Mouse (Mus musculus) spleen, adult 2 months (tissue): ENCODE measurements at regions not wholly inside any gene's neighbourhood (a gene's known extent, or its start where the extent isn't known, plus 50 kb on each side); places are given as distances from the start of the nearest gene placed in this dataset.
"Not testable (repeated sequence)": the region's sequence is repeated elsewhere in the genome, so short reads cannot be mapped to it uniquely, and the experiment has no call there.

Source experiments
- DNase-seq, 2 experiments: peaks; one replicate each; pipeline versions ENCODE4 v3.0.0 to v3.0.0-alpha.2; 2012 to 2021; ENCODE audit warnings: low spot score in 2 of 2, low read depth in 1 of 2
- H3K27ac ChIP-seq: fragments of 200-500 bp; 2 replicates; pipeline ENCODE4 v1.5.1; 2012; ENCODE audit warnings: low read length, inconsistent platforms; ENCODE audit not compliant: insufficient read depth
- H3K27me3 ChIP-seq: fragments of 200-500 bp; 2 replicates; pipeline ENCODE4 v1.6.1; 2012; ENCODE audit warnings: mild to moderate bottlenecking, moderate library complexity, low read length, inconsistent platforms; ENCODE audit not compliant: control insufficient read depth, insufficient read depth
- H3K36me3 ChIP-seq: fragments of 200-500 bp; 2 replicates; pipeline ENCODE4 v1.6.1; 2012; ENCODE audit warnings: mild to moderate bottlenecking, low read length, inconsistent platforms; ENCODE audit not compliant: control insufficient read depth, insufficient read depth
- H3K4me1 ChIP-seq: fragments of 200-500 bp; 2 replicates; pipeline ENCODE4 v1.6.1; 2011; ENCODE audit warnings: inconsistent platforms; ENCODE audit not compliant: control insufficient read depth, insufficient read depth, insufficient read length
- H3K4me3 ChIP-seq: fragments of 200-500 bp; 2 replicates; pipeline ENCODE4 v1.5.1; 2011; ENCODE audit warnings: mild to moderate bottlenecking, inconsistent platforms; ENCODE audit not compliant: insufficient read depth, insufficient read length; ENCODE audit errors: extremely low read depth
- CTCF ChIP-seq: fragments of 200-500 bp; IDR thresholded peaks from 2 replicates; pipeline ENCODE4 v1.5.1; 2011; ENCODE audit warnings: mild to moderate bottlenecking, inconsistent platforms; ENCODE audit not compliant: insufficient read depth, insufficient read length, insufficient replicate concordance; ENCODE audit errors: extremely low read depth
- POLR2A ChIP-seq: fragments of 200-500 bp; IDR thresholded peaks from 2 replicates; pipeline ENCODE4 v1.6.1; 2011; ENCODE audit warnings: low read depth, low read length, inconsistent platforms
- WGBS: fragments of 180-500 bp; shearing (Covaris S2); methylation state at CpG from one replicate; pipeline ENCODE4 v1.1.7; 2018; 5-methylcytosine and 5-hydroxymethylcytosine counted together

DNA sequence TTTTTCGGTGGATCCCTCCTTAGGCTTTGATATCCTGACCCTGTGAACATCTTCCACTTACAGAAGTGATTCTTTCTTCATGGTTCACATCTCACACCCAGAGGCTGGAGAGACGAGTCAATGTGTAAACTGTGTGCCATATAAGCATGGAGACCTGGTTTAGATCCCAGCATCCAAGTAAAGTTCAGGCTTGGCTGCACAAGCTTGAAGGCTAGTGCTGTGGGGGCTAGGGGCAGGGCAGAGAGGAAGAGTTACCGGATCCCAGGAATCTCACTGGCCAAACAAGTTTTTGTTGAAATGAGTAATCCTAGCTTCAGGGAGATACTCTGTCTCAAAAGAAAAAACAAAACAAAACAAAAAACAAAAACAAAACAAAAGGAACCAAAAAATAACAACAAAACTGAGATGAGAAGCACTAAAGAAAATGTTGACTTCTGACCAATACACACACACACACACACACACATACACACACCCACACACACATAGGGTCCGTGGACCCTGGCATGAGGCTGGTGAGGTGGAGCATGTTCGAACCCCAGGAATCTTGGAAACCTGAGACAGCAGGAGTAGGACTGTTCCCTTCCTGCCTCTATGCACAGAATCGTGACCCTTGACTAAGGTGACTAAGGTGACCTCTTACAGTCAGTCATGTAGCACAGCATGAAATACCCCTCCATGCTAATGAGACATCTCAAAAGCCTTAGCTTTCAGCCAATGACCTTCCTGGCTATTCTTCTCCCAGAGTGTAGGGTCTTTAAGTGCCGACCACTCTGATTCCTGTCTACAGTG is 55.2 kb downstream of the Gm12728 start:
- 86% methylated on average over 7 of the region's 7 CpGs for WGBS
- TF ChIP-seq CTCF (no peak), POLR2A (no peak)
- DNase-seq = no peak

DNA sequence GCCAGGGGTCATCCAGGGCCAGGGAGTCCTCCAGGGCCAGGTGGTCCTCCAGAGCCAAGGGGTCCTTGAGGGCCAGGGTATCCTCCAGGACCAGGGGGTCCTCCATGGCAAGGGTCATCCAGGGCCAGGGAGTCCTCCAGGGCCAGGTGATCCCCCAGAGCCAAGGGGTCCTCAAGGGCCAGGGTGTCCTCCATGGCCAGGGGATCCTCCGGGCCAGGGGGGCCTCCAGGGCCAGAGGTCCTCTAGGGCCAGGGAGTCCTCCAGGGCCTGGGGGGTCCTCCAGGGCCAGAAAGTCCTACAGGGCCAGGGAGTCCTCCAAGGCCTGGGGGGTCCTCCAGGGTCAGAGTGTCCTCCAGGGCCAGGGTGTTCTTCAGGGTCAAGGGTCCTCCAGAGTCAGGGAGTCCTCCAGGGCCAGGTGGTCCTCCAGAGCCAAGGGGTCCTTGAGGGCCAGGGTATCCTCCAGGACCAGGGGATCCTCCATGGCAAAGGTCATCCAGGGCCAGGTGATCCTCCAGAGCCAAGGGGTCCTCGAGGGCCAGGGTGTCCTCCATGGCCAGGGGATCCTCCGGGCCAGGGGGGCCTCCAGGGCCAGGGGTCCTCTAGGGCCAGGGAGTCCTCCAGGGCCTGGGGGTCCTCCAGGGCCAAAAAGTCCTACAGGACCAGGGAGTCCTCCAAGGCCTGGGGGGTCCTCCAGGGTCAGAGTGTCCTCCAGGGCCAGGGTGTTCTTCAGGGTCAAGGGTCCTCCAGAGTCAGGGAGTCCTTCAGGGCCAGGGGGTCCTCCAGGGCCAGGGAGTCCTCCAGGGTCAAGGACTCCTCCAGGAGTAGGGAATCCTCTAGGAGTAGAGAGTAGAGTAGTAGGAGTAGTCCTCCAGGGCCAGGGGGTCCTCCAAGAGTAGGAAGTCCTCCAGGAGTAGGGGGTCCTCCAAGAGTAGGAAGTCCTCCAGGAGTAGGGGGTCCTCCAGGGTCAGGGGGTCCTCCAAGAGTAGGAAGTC is 56.6 kb downstream of the Gm12728 start:
- H3K4me3 ChIP-seq, H3K36me3 ChIP-seq, H3K27ac ChIP-seq, H3K4me1 ChIP-seq, H3K27me3 ChIP-seq, DNase-seq: not testable (repeated sequence)
- 91% methylated on average over 3 of the region's 3 CpGs for WGBS

More for the DNA sequence above, 55.2 kb downstream of the Gm12728 start:
- Histone ChIP-seq H3K27me3 (no peaks in the 10 kb centered on the region), H3K4me1 (no peaks in the 10 kb centered on the region), H3K4me3 (no peak overlapping the region), H3K27ac (no peak overlapping the region), H3K36me3 (no peaks in the 10 kb centered on the region)

DNA sequence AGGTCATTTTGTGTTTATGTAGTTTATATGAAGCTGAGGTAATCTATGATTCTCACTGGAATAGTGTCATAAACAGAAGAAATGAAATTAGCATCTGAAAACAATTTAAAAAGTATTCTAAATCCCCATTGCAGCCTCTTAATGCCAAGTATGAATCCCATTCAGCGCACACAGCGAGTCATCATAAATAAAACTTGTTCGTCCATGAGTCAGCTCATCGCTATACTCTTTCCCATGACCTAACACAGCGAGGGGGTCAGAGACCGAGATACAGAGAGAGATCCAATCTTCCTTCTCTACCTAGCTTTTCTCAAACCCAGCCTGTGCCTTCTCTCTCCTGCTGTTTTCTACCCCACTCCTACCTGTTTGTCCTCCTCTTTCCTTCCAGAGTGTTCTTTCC is 63.4 kb downstream of the Gm12728 start:
- Histone ChIP-seq H3K4me1 (no peaks in the 10 kb centered on the region), H3K27ac (no peak overlapping the region), H3K27me3 (no peaks in the 10 kb centered on the region), H3K4me3 (no peak overlapping the region), H3K36me3 (no peaks in the 10 kb centered on the region)
- TF ChIP-seq POLR2A = no peak
- TF ChIP-seq CTCF = no peak
- WGBS = 95% methylated on average over 6 of the region's 6 CpGs
- DNase-seq = no peak

DNA sequence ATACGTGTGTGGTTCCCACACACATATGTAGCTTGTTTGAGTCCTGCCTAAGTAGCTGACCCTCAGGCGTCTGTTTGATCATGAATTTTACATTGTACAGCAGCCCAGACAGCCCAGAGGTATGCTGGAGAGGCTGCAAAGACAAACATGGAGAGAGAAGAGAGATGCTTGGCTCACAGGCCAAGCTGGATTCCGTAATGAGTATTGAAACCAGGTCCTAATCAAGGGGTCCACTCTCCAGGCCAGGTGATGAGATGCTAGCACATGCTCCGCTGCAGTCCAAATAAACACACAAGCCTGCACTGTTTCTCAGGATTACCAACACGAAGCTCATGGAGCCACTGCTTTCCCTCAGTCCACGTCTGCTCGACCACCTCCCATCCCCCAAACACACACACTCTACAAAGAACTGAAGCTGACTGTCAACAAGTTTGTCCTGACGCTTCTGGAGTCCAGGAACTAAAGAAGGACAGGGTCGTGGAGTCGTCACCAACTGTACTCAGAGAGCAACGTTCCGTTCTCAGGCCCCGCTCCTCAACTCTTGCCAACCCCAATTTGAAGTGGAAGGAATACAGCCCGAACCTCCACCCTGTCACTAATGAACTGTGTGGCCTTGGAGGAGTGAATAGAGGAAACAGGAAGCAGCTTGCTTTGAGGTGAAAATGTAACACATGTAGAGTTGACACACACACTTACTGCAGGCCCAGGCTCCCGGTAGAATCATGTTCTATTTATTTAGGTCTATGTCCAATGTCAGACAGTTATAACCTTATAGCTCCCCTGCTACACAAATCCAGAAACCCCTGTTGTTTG is 69.6 kb downstream of the Gm12728 start:
- H3K4me1 ChIP-seq = no peaks in the 10 kb centered on the region
- H3K27ac ChIP-seq = no peak overlapping the region
- 68% methylated on average over 15 of the region's 15 CpGs for WGBS
- TF ChIP-seq CTCF = no peak
- H3K27me3 ChIP-seq = no peaks in the 10 kb centered on the region
- no peak overlapping the region for H3K4me3 ChIP-seq
- no peaks in the 10 kb centered on the region for H3K36me3 ChIP-seq
- no peak for DNase-seq

DNA sequence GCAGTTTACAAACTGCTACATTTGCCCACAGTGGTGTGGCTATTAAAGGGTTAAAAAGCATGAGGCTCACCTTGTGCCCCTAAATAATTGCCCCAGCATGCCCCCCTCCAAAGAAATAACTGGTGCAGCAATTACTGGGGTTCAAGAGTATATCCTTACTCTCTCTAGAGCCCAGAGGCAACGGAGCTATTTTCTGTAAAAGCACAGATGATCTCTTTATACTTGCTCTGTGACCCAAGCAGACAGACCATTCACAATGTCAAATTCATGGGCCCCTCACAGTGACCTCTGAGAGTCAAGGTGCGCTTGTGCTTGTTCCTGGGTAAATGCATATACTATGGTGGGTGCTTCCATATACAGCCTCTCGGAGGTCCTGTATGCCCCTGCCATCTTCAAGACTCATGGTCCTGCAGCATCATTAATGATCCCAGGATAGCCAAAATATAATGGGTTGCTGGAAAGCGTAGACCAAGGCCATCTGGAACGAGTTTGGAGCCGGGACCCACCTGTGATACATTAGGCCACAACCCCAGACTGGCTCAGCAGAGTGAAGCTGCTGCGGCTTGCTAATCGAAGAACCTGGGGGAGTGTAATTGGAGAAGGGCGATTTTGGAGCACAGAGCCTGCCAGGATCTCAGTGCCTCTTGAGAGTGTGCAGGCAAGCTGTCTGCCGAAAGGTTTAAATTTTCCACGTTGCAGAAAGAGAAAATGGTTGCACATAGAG is 71.4 kb downstream of the Gm12728 start:
- H3K4me3 ChIP-seq = no peak overlapping the region
- TF ChIP-seq POLR2A = no peak
- no peaks in the 10 kb centered on the region for H3K27me3 ChIP-seq
- no peaks in the 10 kb centered on the region for H3K4me1 ChIP-seq
- DNase-seq = no peak
- no peak overlapping the region for H3K27ac ChIP-seq
- WGBS = 94% methylated on average over 11 of the region's 11 CpGs
- H3K36me3 ChIP-seq = no peaks in the 10 kb centered on the region

DNA sequence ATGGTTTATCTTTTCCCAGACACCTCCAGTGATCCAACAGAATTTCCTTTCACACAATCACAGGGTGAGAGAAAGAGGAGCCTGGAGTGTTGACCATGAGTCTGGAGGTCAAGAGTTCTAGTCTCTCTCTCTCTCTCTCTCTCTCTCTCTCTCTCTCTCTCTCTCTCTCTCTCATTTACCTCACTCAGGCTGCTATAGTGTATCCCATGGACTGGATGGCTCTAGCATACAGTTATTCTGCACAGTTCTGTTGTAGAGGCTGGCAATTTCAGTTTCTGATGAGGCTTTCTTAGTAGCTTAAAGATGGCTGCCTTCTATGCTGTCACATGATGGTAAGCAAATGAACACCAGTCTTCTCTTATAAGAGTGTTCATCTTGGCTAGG is 72.0 kb downstream of the Gm12728 start:
- no peak overlapping the region for H3K4me3 ChIP-seq
- no peaks in the 10 kb centered on the region for H3K4me1 ChIP-seq
- no peaks in the 10 kb centered on the region for H3K27me3 ChIP-seq
- no peak for DNase-seq
- H3K36me3 ChIP-seq = no peaks in the 10 kb centered on the region
- TF ChIP-seq CTCF (no peak), POLR2A (no peak)
- H3K27ac ChIP-seq = no peak overlapping the region
